Mouse (Mus musculus) erythroblast, embryonic 14.5 days (primary cell): ENCODE results near the gene Dnaja3.

Source experiments
- GATA1 ChIP-seq: IDR thresholded peaks from 2 replicates; pipeline ENCODE4 v1.6.1; 2012; ENCODE audit warnings: low read length, inconsistent platforms, mixed read lengths
- TAL1 ChIP-seq: IDR thresholded peaks from 3 replicates; pipeline ENCODE4 v1.6.1; 2012; ENCODE audit warnings: low read length, inconsistent platforms, mixed read lengths

- no peak for TF ChIP-seq GATA1
- no peak for TF ChIP-seq TAL1
Observed at GRCm38 (mm10) chr16:4654706-4655105, 14.9 kb downstream of the Dnaja3 start.
